Mouse (Mus musculus): Measurements from ENCODE around the gene Agap2. TPM values are rescaled to one million over a fixed set of nuclear protein-coding genes. Genes with fewer than 3 reads are reported as not detected.
"Not testable (repeated sequence)": the region's sequence is repeated elsewhere in the genome, so short reads cannot be mapped to it uniquely, and the experiment has no call there.

Gene Agap2
- polyA plus RNA-seq, 1 experiment from 2014 or later, result not detected

DNA sequence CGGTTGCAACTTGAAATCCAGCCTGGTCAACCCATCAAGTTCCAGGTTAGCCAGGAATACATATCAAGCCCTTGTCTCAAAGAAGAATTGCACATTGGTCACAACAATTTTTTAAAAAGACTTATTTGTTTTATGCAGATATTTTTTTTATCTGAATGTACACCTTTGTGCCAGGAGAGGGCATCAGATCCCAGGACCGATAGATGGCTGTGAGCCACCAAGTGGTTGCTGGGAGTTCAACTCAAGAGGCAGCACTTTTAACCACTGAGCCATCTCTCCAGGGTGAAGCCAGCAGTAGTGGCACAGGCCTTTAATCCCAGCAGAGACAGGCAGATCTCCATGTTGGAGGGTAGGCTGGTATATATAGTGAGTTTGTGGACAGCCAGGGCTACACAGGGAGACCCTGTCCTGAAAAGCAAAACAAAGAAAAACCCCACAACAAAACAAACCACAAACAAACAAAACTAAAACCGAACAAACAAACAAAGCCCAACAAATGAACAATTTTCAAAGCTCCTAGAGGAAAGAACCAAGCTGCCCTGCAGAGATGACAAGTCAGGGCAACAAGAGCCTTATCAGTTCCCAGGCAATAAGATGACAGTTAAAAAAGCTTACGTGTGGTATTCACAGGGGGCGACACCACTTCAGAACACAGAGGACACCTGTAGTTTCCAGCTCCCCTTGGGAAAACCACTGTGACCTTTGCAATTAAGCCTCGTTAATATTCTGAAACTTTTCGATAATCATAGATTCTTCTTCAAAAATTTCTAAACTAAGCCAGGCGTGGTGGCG, 50.3 kb downstream of the Agap2 start:
- Histone ChIP-seq H3K9ac (no peak overlapping the region), H3K4me1 (replicated peaks) (peaks cover 14% of the 10 kb centered on the region), H3K27me3 (no peaks in the 10 kb centered on the region), H3K36me3 (no peaks in the 10 kb centered on the region), H3K4me3 (no peak overlapping the region), H3K4me2 (no peak overlapping the region), H3K27ac (no peak overlapping the region), H3K9me3 (replicated peaks) (no peaks in the 10 kb centered on the region)
- ATAC-seq (replicated peaks; ENCODE audit: insufficient number of reproducible peaks, insufficient read depth, low FRiP score, low read depth), result no peak
- 61% methylated on average over 9 of the region's 9 CpGs for WGBS

- Histone ChIP-seq H3K27ac (no peak overlapping the region), H3K4me2 (no peak overlapping the region), H3K36me3 (no peaks in the 10 kb centered on the region), H3K4me1 (replicated peaks) (peaks cover 10% of the 10 kb centered on the region), H3K9ac (no peak overlapping the region), H3K27me3 (no peaks in the 10 kb centered on the region), H3K9me3 (replicated peaks) (no peaks in the 10 kb centered on the region), H3K4me3 (no peak overlapping the region)
- WGBS, result 58% methylated on average over 5 of the region's 5 CpGs
- ATAC-seq (replicated peaks; ENCODE audit: insufficient number of reproducible peaks, insufficient read depth, low FRiP score, low read depth), result no peak
Measured at GRCm38 (mm10) chr10:127126579-127126978, 51.5 kb downstream of the Agap2 start.

DNA sequence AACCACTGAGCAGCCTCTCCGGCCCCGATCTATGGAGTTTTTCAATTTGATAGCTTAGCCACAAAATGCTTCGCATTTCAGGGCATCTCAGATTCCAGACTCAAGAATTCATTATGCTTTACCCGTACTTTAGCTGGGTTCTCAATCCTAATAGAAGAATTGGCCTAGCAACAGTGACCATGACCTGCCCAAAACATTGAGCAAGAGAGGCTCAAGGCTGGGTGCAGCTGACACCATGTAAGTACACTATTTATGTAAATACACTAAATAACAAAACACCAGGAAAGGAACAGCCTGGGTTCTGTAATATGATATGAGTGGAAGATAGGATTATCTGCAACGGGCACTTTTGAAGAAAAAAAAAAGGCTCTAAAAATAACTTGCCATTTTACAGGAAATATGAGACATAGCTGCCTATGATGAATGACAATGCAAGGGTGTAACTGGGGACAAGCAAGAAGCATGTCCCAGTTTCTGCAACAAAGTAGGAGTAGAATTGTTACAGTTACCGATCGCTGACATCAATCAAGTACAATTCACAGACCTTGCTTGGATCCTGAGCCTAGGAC, 52.7 kb downstream of the Agap2 start:
- no peak for ATAC-seq (replicated peaks; ENCODE audit: insufficient number of reproducible peaks, insufficient read depth, low FRiP score, low read depth)
- no peak overlapping the region for H3K27ac ChIP-seq
- H3K4me1 ChIP-seq (replicated peaks), result peaks cover 6% of the 10 kb centered on the region
- WGBS, result 67% methylated on average over 7 of the region's 7 CpGs
- H3K27me3 ChIP-seq, result no peaks in the 10 kb centered on the region
- H3K4me2 ChIP-seq, result no peak overlapping the region
- H3K36me3 ChIP-seq, result no peaks in the 10 kb centered on the region
- no peak overlapping the region for H3K4me3 ChIP-seq
- H3K9me3 ChIP-seq (replicated peaks), result no peaks in the 10 kb centered on the region
- H3K9ac ChIP-seq, result no peak overlapping the region

DNA sequence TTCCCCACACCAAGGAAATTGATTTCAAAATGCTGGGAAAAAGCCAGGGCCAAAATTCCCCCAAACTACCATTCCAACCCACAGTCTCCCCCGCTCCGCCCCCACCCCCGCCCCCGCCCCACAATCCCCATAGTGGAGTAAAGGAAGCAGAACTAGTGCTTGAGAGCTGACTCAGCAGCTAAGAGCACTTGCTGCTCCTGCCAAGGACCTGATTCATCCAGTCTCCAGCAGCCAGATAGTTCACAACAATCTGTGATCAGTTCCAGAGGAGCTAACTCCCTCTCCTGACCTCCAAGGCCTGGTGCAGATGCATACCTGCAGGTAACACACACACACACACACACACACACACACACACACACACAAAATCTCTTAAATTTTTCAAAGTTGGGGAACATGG, 54.3 kb downstream of the Agap2 start:
- no peaks in the 10 kb centered on the region for H3K4me1 ChIP-seq (replicated peaks)
- no peak overlapping the region for H3K9ac ChIP-seq
- H3K27ac ChIP-seq, result no peak overlapping the region
- H3K36me3 ChIP-seq, result no peaks in the 10 kb centered on the region
- WGBS, result 70% methylated on average over 4 of the region's 4 CpGs
- H3K4me2 ChIP-seq, result no peak overlapping the region
- H3K9me3 ChIP-seq (replicated peaks), result no peaks in the 10 kb centered on the region
- no peak for ATAC-seq (replicated peaks; ENCODE audit: insufficient number of reproducible peaks, insufficient read depth, low FRiP score, low read depth)
- no peak overlapping the region for H3K4me3 ChIP-seq
- H3K27me3 ChIP-seq, result no peaks in the 10 kb centered on the region

- Histone ChIP-seq H3K36me3 (no peaks in the 10 kb centered on the region), H3K27me3 (no peaks in the 10 kb centered on the region), H3K27ac (no peak overlapping the region), H3K4me1 (replicated peaks) (no peaks in the 10 kb centered on the region; the same call in 1 of the 2 replicates), H3K4me2 (no peak overlapping the region), H3K4me3 (no peak overlapping the region), H3K9ac (no peak overlapping the region), H3K9me3 (replicated peaks) (no peaks in the 10 kb centered on the region)
- ATAC-seq (replicated peaks; ENCODE audit: insufficient number of reproducible peaks, insufficient read depth, low FRiP score, low read depth), result no peak
- 41% methylated on average over 5 of the region's 5 CpGs for WGBS
Measured at GRCm38 (mm10) chr10:127132469-127132868, 57.4 kb downstream of the Agap2 start.

GRCm38 (mm10) chr10:127134394-127135035, 59.4 kb downstream of the Agap2 start:
- not testable (repeated sequence) for H3K27ac ChIP-seq; H3K27me3 ChIP-seq; H3K9ac ChIP-seq; H3K4me1 ChIP-seq (replicated peaks); H3K9me3 ChIP-seq (replicated peaks); ATAC-seq (replicated peaks; ENCODE audit: insufficient number of reproducible peaks, insufficient read depth, low FRiP score, low read depth); H3K4me3 ChIP-seq; H3K36me3 ChIP-seq; H3K4me2 ChIP-seq
- 80% methylated on average over 3 of the region's 3 CpGs for WGBS

GRCm38 (mm10) chr10:127135118-127135836, 60.2 kb downstream of the Agap2 start:
- no peak for ATAC-seq (replicated peaks; ENCODE audit: insufficient number of reproducible peaks, insufficient read depth, low FRiP score, low read depth)
- H3K36me3 ChIP-seq, result no peaks in the 10 kb centered on the region
- 39% methylated on average over 8 of the region's 8 CpGs for WGBS
- no peak overlapping the region for H3K9ac ChIP-seq
- no peak overlapping the region for H3K4me2 ChIP-seq
- H3K4me1 ChIP-seq (replicated peaks), result no peaks in the 10 kb centered on the region; the same call in 1 of the 2 replicates
- no peaks in the 10 kb centered on the region for H3K9me3 ChIP-seq (replicated peaks)
- H3K27ac ChIP-seq, result no peak overlapping the region
- no peak overlapping the region for H3K4me3 ChIP-seq
- H3K27me3 ChIP-seq, result no peaks in the 10 kb centered on the region

GRCm38 (mm10) chr10:127136510-127136909, 61.4 kb downstream of the Agap2 start:
- Histone ChIP-seq H3K27ac (no peak overlapping the region; the same call in 1 of the 2 replicates), H3K4me2 (no peak overlapping the region), H3K9ac (no peak overlapping the region), H3K4me1 (replicated peaks) (no peaks in the 10 kb centered on the region; the same call in 1 of the 2 replicates), H3K27me3 (no peaks in the 10 kb centered on the region), H3K4me3 (no peak overlapping the region), H3K9me3 (replicated peaks) (no peaks in the 10 kb centered on the region), H3K36me3 (no peaks in the 10 kb centered on the region)
- ATAC-seq (replicated peaks; ENCODE audit: insufficient number of reproducible peaks, insufficient read depth, low FRiP score, low read depth), result no peak
- 74% methylated on average over 4 of the region's 4 CpGs for WGBS

DNA sequence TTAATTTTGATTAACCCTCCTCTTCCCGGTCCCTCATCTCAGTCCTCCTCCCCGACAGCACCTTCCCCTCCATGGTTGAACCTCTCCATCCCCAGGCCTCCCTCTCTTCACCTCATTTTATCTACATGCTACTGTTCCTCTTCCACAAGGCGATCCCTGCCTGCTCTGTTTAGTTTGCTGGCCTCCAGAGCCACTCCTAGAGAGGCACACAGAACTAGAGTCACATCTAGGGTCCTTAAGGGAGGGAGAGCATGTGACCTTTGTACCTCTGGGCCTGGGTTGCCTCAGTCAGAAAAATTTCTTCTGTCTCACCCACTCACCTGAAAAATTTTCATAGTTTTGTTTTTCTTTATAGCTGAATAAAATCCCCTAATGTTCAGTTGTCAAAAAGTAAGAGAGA, 62.8 kb downstream of the Agap2 start:
- Histone ChIP-seq H3K27me3 (no peaks in the 10 kb centered on the region), H3K9me3 (replicated peaks) (no peaks in the 10 kb centered on the region), H3K36me3 (no peaks in the 10 kb centered on the region), H3K4me1 (replicated peaks) (no peaks in the 10 kb centered on the region; the same call in 1 of the 2 replicates), H3K9ac (no peak overlapping the region), H3K4me2 (no peak overlapping the region), H3K4me3 (no peak overlapping the region), H3K27ac (no peak overlapping the region)
- no peak for ATAC-seq (replicated peaks; ENCODE audit: insufficient number of reproducible peaks, insufficient read depth, low FRiP score, low read depth)
- 81% methylated on average over 3 of the region's 3 CpGs for WGBS

DNA sequence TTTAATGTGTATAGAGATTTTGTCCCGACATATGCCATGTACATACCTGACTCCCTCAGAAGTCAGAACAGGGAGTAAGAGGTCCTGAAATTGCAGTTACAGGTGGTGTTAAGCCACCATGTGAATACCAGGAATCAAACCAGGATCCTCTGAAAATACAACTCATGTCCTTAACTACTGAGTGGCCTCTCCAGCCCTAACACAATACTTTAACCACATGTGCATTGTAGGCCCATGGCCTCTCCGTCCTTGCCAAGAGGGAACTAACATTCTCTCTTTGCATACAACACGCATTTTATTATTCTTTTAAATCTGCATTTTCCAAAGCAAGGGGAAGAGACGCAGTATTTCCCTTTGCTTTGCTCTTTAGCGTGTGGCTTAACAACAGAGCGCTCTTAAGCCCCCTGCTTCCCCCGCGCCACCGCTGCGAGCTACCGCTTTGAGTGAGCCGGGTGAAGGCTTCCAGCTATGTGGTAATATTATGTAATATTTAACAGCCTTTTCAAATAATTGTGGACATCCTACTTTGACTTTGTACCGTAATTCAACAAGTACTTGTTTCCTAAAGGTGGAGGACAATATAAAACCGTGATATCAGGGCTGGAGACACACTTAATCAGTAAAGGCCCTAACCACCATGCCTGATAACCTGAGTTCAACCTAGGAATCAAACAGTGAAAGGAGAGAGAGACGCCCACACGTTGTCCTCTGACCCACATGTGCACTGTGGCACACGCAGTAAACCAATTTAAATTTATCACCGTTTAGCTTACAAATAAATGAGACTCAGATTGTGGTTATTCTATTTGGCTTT, 63.5 kb downstream of the Agap2 start:
- Histone ChIP-seq H3K9me3 (replicated peaks) (no peaks in the 10 kb centered on the region), H3K27ac (no peak overlapping the region), H3K27me3 (no peaks in the 10 kb centered on the region), H3K4me3 (no peak overlapping the region), H3K4me2 (no peak overlapping the region), H3K4me1 (replicated peaks) (no peaks in the 10 kb centered on the region; the same call in 1 of the 2 replicates), H3K9ac (no peak overlapping the region), H3K36me3 (no peaks in the 10 kb centered on the region)
- ATAC-seq (replicated peaks; ENCODE audit: insufficient number of reproducible peaks, insufficient read depth, low FRiP score, low read depth), result no peak
- WGBS, result 82% methylated on average over 18 of the region's 18 CpGs

All from heart, embryonic 15.5 days (tissue).